Mouse (Mus musculus): ENCODE measurements at regions not wholly inside any gene's neighbourhood (a gene's known extent, or its start where the extent isn't known, plus 50 kb on each side); places are given as distances from the start of the nearest gene placed in this dataset.

DNA sequence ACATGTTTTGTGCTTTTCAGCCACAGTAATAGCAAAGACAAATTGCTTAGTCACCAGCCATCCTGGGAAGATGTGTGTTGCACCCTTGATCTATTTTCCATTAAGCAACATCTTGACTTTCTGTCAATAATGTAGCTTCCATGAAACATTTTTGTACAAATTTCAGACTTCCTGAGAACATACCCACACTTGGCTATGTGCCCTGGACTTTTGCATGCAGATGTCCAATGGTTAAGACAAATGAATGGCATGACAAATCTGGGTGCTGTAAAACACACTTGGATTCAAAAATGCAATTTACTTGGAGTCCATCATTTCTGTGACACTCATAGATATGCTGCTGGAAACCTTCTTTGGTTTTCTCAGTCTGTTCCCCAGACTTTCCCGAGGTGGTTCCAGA, 549.9 kb downstream of the Tm4sf1 start:
- H3K27ac ChIP-seq (ENCODE audit: low read depth) = no peak overlapping the region
- no peak overlapping the region for H3K4me3 ChIP-seq (ENCODE audit: low read depth, low read length)
- H3K9me3 ChIP-seq (ENCODE audit: low read depth, low read length) = no peaks in the 10 kb centered on the region
- no peak for TF ChIP-seq CTCF (IDR thresholded peaks at IDR 0.05; ENCODE audit: low read depth)
- H3K9ac ChIP-seq = no peak overlapping the region
- no peak overlapping the region for H3K4me2 ChIP-seq
- H3K27me3 ChIP-seq (ENCODE audit: insufficient read depth, low read length) = no peaks in the 10 kb centered on the region
- H3K36me3 ChIP-seq (ENCODE audit: insufficient read depth) = no peaks in the 10 kb centered on the region
- 66% methylated on average over 1 of the region's 1 CpGs for WGBS
- ATAC-seq (ENCODE audit: insufficient read depth) (no peak), DNase-seq (no peak)
- H3K4me1 ChIP-seq (ENCODE audit: insufficient read depth) = no peaks in the 10 kb centered on the region

- H3K4me3 ChIP-seq (ENCODE audit: low read depth, low read length) = no peak overlapping the region
- no peak overlapping the region for H3K4me2 ChIP-seq
- DNase-seq (no peak), ATAC-seq (ENCODE audit: insufficient read depth) (no peak)
- TF ChIP-seq CTCF (IDR thresholded peaks at IDR 0.05; ENCODE audit: low read depth) = no peak
- no peak overlapping the region for H3K27ac ChIP-seq (ENCODE audit: low read depth)
- H3K9ac ChIP-seq = no peak overlapping the region
- H3K9me3 ChIP-seq (ENCODE audit: low read depth, low read length) = no peaks in the 10 kb centered on the region
- H3K27me3 ChIP-seq (ENCODE audit: insufficient read depth, low read length) = no peaks in the 10 kb centered on the region
- H3K36me3 ChIP-seq (ENCODE audit: insufficient read depth) = no peaks in the 10 kb centered on the region
- no peaks in the 10 kb centered on the region for H3K4me1 ChIP-seq (ENCODE audit: insufficient read depth)
These were observed 557.4 kb upstream of the Nbea start for GRCm38 (mm10) chr3:56740902-56741301.

DNA sequence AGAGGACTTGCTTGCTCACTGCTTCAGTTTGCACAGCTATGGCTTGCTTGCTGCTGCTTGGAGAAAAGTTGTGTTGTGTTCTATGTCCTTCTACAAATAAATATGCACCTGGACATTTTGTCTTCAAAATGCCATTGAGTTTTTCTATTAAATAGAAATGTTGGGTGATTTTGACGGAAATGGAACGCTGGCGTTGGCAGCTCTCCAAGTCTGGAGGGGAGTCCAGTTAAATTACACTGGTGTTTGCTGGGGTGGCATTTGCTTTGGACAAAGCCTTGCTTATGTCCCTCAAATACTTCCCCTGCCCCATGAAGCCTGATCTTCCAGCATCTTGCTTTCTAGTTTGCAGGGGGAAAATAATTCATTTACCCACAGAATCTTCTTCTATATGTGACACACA, 556.0 kb upstream of the Nbea start:
- Histone ChIP-seq H3K27me3 (ENCODE audit: insufficient read depth, low read length) (no peaks in the 10 kb centered on the region), H3K4me2 (no peak overlapping the region), H3K9ac (no peak overlapping the region), H3K4me3 (ENCODE audit: low read depth, low read length) (no peak overlapping the region), H3K27ac (ENCODE audit: low read depth) (no peak overlapping the region), H3K9me3 (ENCODE audit: low read depth, low read length) (no peaks in the 10 kb centered on the region), H3K4me1 (ENCODE audit: insufficient read depth) (no peaks in the 10 kb centered on the region), H3K36me3 (ENCODE audit: insufficient read depth) (no peaks in the 10 kb centered on the region)
- TF ChIP-seq CTCF (IDR thresholded peaks at IDR 0.05; ENCODE audit: low read depth) = no peak
- WGBS = 61% methylated on average over 3 of the region's 3 CpGs
- ATAC-seq (ENCODE audit: insufficient read depth) (no peak), DNase-seq (no peak)

DNA sequence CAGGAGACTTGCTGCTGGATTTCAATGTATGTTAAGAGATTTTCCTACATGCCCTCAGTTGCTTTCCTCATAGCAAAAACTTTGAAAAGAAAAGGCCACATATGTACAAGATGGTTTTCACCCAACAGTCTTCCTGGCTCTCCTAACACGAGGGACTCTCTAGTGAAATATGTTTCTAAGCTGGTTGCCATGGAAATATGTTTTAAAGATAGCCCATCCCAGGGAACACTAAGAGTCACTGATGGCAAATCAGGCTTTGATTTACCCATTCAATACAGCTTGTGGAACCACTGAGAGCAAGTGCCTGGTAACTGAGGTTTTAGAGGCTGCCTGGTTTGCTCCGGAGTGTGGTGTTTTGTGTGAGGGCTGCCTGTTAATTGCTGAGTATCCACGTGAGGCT, 547.3 kb upstream of the Nbea start:
- no peak overlapping the region for H3K4me2 ChIP-seq
- H3K27me3 ChIP-seq (ENCODE audit: insufficient read depth, low read length) = no peaks in the 10 kb centered on the region
- no peaks in the 10 kb centered on the region for H3K9me3 ChIP-seq (ENCODE audit: low read depth, low read length)
- no peak overlapping the region for H3K4me3 ChIP-seq (ENCODE audit: low read depth, low read length)
- 55% methylated on average over 3 of the region's 3 CpGs for WGBS
- ATAC-seq (ENCODE audit: insufficient read depth) (no peak), DNase-seq (no peak)
- TF ChIP-seq CTCF (IDR thresholded peaks at IDR 0.05; ENCODE audit: low read depth) = no peak
- no peak overlapping the region for H3K9ac ChIP-seq
- no peaks in the 10 kb centered on the region for H3K36me3 ChIP-seq (ENCODE audit: insufficient read depth)
- no peaks in the 10 kb centered on the region for H3K4me1 ChIP-seq (ENCODE audit: insufficient read depth)
- no peak overlapping the region for H3K27ac ChIP-seq (ENCODE audit: low read depth)

GRCm38 (mm10) chr3:56724991-56725390, 541.5 kb upstream of the Nbea start:
- Histone ChIP-seq H3K4me3 (ENCODE audit: low read depth, low read length) (no peak overlapping the region), H3K27me3 (ENCODE audit: insufficient read depth, low read length) (no peaks in the 10 kb centered on the region), H3K4me2 (no peak overlapping the region), H3K9me3 (ENCODE audit: low read depth, low read length) (no peaks in the 10 kb centered on the region), H3K4me1 (ENCODE audit: insufficient read depth) (no peaks in the 10 kb centered on the region), H3K36me3 (ENCODE audit: insufficient read depth) (no peaks in the 10 kb centered on the region), H3K27ac (ENCODE audit: low read depth) (no peak overlapping the region), H3K9ac (no peak overlapping the region)
- no peak for TF ChIP-seq CTCF (IDR thresholded peaks at IDR 0.05; ENCODE audit: low read depth)
- DNase-seq (no peak), ATAC-seq (ENCODE audit: insufficient read depth) (no peak)

DNA sequence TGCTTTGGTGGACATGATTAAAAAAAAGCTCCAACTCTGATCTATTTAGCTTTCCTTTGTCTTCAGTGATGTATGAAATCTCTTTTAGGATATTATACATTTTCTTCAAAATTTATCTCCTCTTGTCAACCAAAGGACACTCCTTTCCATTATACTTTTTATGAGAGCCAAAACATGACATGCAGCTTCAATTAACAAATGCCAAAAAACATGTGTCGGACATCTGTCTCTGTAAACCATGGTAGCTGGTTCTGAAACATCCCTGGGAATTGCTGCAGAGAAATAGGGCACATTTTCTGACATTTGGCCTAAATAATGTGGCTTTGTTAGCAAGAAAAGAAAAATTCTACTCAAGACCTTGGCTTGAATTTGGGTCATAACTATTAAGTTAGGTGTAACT, 524.8 kb upstream of the Nbea start:
- no peaks in the 10 kb centered on the region for H3K36me3 ChIP-seq (ENCODE audit: insufficient read depth)
- H3K27me3 ChIP-seq (ENCODE audit: insufficient read depth, low read length) = no peaks in the 10 kb centered on the region
- no peaks in the 10 kb centered on the region for H3K9me3 ChIP-seq (ENCODE audit: low read depth, low read length)
- H3K4me1 ChIP-seq (ENCODE audit: insufficient read depth) = no peaks in the 10 kb centered on the region
- no peak overlapping the region for H3K4me3 ChIP-seq (ENCODE audit: low read depth, low read length)
- WGBS = 61% methylated on average over 1 of the region's 1 CpGs
- no peak overlapping the region for H3K27ac ChIP-seq (ENCODE audit: low read depth)
- H3K4me2 ChIP-seq = no peak overlapping the region
- H3K9ac ChIP-seq = no peak overlapping the region
- DNase-seq (no peak), ATAC-seq (ENCODE audit: insufficient read depth) (no peak)
- no peak for TF ChIP-seq CTCF (IDR thresholded peaks at IDR 0.05; ENCODE audit: low read depth)

GRCm38 (mm10) chr3:56707312-56707711, 523.8 kb upstream of the Nbea start:
- H3K27me3 ChIP-seq (ENCODE audit: insufficient read depth, low read length) = no peaks in the 10 kb centered on the region
- DNase-seq (no peak), ATAC-seq (ENCODE audit: insufficient read depth) (no peak)
- H3K36me3 ChIP-seq (ENCODE audit: insufficient read depth) = no peaks in the 10 kb centered on the region
- no peak overlapping the region for H3K4me2 ChIP-seq
- no peaks in the 10 kb centered on the region for H3K4me1 ChIP-seq (ENCODE audit: insufficient read depth)
- no peak overlapping the region for H3K27ac ChIP-seq (ENCODE audit: low read depth)
- 66% methylated on average over 3 of the region's 3 CpGs for WGBS
- TF ChIP-seq CTCF (IDR thresholded peaks at IDR 0.05; ENCODE audit: low read depth) = no peak
- H3K9me3 ChIP-seq (ENCODE audit: low read depth, low read length) = no peaks in the 10 kb centered on the region
- no peak overlapping the region for H3K9ac ChIP-seq
- H3K4me3 ChIP-seq (ENCODE audit: low read depth, low read length) = no peak overlapping the region

GRCm38 (mm10) chr3:56706038-56706437, 522.5 kb upstream of the Nbea start:
- no peak for ATAC-seq (ENCODE audit: insufficient read depth)

More at GRCm38 (mm10) chr3:56706038-56706437, 522.5 kb upstream of the Nbea start:
- no peak for TF ChIP-seq CTCF (IDR thresholded peaks at IDR 0.05; ENCODE audit: low read depth)
- Histone ChIP-seq H3K27me3 (ENCODE audit: insufficient read depth, low read length) (no peaks in the 10 kb centered on the region), H3K27ac (ENCODE audit: low read depth) (no peak overlapping the region), H3K4me3 (ENCODE audit: low read depth, low read length) (no peak overlapping the region), H3K4me2 (no peak overlapping the region), H3K9ac (no peak overlapping the region), H3K4me1 (ENCODE audit: insufficient read depth) (no peaks in the 10 kb centered on the region), H3K36me3 (ENCODE audit: insufficient read depth) (no peaks in the 10 kb centered on the region), H3K9me3 (ENCODE audit: low read depth, low read length) (no peaks in the 10 kb centered on the region)
- DNase-seq = no peak
- WGBS = 75% methylated on average over 4 of the region's 4 CpGs
